Mouse (Mus musculus) hindbrain, embryonic 16.5 days (tissue): ENCODE measurements at regions not wholly inside any gene's neighbourhood (a gene's known extent, or its start where the extent isn't known, plus 50 kb on each side); places are given as distances from the start of the nearest gene placed in this dataset.

Experiments used
- ATAC-seq: fragments of 200-750 bp; cut with Nextera tagmentation; 2 replicates; pipeline ENCODE4 v1.8.0; 2017; ENCODE audit warnings: moderate TSS enrichment, moderate library complexity
- H3K27ac ChIP-seq: fragments of 300-500 bp; sonication (generic); 2 replicates; pipeline ENCODE4 v1.5.1; 2014; ENCODE audit warnings: low read depth, mild to moderate bottlenecking, control low read depth, low read length, moderate library complexity
- H3K27me3 ChIP-seq: fragments of 300-500 bp; sonication (generic); replicated peaks from 2 replicates; pipeline ENCODE4 v1.6.1; 2014; ENCODE audit warnings: low read length; ENCODE audit not compliant: control insufficient read depth, insufficient read depth
- H3K36me3 ChIP-seq: fragments of 300-500 bp; sonication (generic); 2 replicates; pipeline ENCODE4 v1.6.1; 2014; ENCODE audit warnings: mild to moderate bottlenecking, low read length, moderate library complexity, mixed read lengths; ENCODE audit not compliant: control insufficient read depth, insufficient read depth
- H3K4me1 ChIP-seq: fragments of 300-500 bp; sonication (generic); 2 replicates; pipeline ENCODE4 v1.6.1; 2014; ENCODE audit warnings: low read depth, low read length; ENCODE audit not compliant: control insufficient read depth, insufficient read depth
- H3K4me2 ChIP-seq: fragments of 300-500 bp; sonication (generic); 2 replicates; pipeline ENCODE4 v1.6.1; 2014; ENCODE audit warnings: mild to moderate bottlenecking, low read length, control low read depth, moderate library complexity
- H3K4me3 ChIP-seq: fragments of 300-500 bp; sonication (generic); 2 replicates; pipeline ENCODE4 v1.5.1; 2014; ENCODE audit warnings: mild to moderate bottlenecking, low read length, control low read depth, moderate library complexity
- H3K9ac ChIP-seq: fragments of 300-500 bp; sonication (generic); 2 replicates; pipeline ENCODE4 v1.6.1; 2014; ENCODE audit warnings: low read depth, mild to moderate bottlenecking, control low read depth, low read length, moderate library complexity
- H3K9me3 ChIP-seq: fragments of 300-500 bp; sonication (generic); 2 replicates; pipeline ENCODE4 v1.6.1; 2014; ENCODE audit warnings: mild to moderate bottlenecking, low read length, moderate library complexity; ENCODE audit not compliant: control insufficient read depth
- WGBS: fragments of 180-500 bp; shearing (Covaris S2); extraction: QIAGEN DNeasy Blood & Tissue Kit; methylation state at CpG from one replicate; pipeline ENCODE4 v1.1.7; 2014; 5-methylcytosine and 5-hydroxymethylcytosine counted together

DNA sequence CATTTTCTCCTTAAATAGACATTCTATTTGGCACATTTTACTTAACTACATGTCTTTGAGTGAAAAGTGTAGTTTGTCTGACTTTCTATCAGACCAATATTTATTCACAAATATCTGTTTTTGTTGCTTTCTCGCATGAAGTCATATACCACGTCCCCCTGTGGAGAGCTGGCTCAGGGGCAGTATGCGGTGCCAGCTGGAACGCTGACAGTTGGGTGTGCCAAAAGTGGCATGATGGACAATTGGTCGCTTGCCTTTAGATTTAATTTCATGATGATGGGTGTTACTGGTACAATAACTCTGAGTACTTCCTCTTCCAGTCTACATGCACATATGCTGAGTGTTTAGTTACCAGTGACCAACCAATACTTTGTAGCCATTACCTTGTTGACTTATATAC, 223.8 kb upstream of the Cadm2 start:
- H3K36me3 ChIP-seq = no peaks in the 10 kb centered on the region
- no peak overlapping the region for H3K4me2 ChIP-seq
- no peak overlapping the region for H3K27ac ChIP-seq
- H3K9me3 ChIP-seq = no peaks in the 10 kb centered on the region
- no peaks in the 10 kb centered on the region for H3K27me3 ChIP-seq
- 58% methylated on average over 5 of the region's 5 CpGs for WGBS
- no peak overlapping the region for H3K4me3 ChIP-seq
- ATAC-seq = no peak
- H3K9ac ChIP-seq = no peak overlapping the region
- H3K4me1 ChIP-seq = no peaks in the 10 kb centered on the region

DNA sequence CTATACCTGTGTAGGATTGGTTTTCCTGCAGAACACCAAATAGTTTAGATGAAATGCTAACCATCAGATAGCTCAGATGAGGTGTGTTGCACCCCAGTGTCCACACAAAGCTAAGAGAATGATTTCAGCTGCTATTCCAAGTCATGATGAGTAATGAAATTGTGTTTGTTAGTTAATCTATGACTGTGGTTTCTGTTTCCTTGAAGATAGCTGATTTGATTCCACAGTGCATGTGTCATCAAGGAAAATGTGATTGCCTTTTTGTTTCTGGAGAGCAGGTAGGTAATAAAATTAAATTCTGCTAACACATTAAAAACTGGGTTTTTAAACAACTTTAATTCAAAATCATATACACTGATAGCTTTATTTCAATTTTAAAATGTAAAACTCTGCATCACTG, 176.5 kb upstream of the Cadm2 start:
- Histone ChIP-seq H3K9me3 (no peaks in the 10 kb centered on the region), H3K9ac (no peak overlapping the region), H3K36me3 (no peaks in the 10 kb centered on the region), H3K27ac (no peak overlapping the region), H3K4me2 (no peak overlapping the region), H3K4me1 (no peaks in the 10 kb centered on the region), H3K27me3 (no peaks in the 10 kb centered on the region), H3K4me3 (no peak overlapping the region)
- ATAC-seq = no peak

DNA sequence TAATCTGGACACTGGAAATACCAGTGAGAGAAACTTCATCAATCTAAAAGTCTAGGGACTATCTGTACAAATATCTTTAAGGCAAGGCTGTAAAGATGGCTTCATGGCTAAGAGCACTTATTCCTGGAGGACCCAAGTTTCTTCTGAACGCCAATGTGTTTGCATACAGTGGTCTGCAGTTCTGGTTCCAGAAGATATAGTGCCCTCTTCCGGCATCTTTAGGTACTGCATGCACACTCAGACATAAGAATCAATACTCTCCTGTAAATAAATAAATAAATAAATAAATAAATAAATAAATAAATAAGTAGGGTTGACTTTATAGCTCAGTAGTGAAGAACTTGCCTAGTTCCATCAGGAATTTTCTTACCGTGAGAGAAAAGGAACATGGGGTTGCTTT, 155.4 kb upstream of the Cadm2 start:
- Histone ChIP-seq H3K9me3 (no peaks in the 10 kb centered on the region), H3K4me3 (no peak overlapping the region), H3K9ac (no peak overlapping the region), H3K4me2 (no peak overlapping the region), H3K27ac (no peak overlapping the region), H3K36me3 (no peaks in the 10 kb centered on the region), H3K4me1 (no peaks in the 10 kb centered on the region), H3K27me3 (no peaks in the 10 kb centered on the region)
- WGBS = 50% methylated on average over 3 of the region's 3 CpGs
- no peak for ATAC-seq

GRCm38 (mm10) chr16:67769114-67769513, 148.4 kb upstream of the Cadm2 start:
- Histone ChIP-seq H3K27me3 (no peaks in the 10 kb centered on the region), H3K4me1 (no peaks in the 10 kb centered on the region), H3K4me2 (no peak overlapping the region), H3K9me3 (no peaks in the 10 kb centered on the region), H3K36me3 (no peaks in the 10 kb centered on the region), H3K9ac (no peak overlapping the region), H3K4me3 (no peak overlapping the region), H3K27ac (no peak overlapping the region)
- 49% methylated on average over 5 of the region's 5 CpGs for WGBS
- no peak for ATAC-seq

- no peak overlapping the region for H3K4me3 ChIP-seq
- H3K4me1 ChIP-seq = no peaks in the 10 kb centered on the region
- H3K4me2 ChIP-seq = no peak overlapping the region
- H3K36me3 ChIP-seq = no peaks in the 10 kb centered on the region
- WGBS = 84% methylated on average over 2 of the region's 2 CpGs
- H3K27ac ChIP-seq = no peak overlapping the region
- ATAC-seq = no peak
- no peaks in the 10 kb centered on the region for H3K27me3 ChIP-seq
- no peaks in the 10 kb centered on the region for H3K9me3 ChIP-seq
- H3K9ac ChIP-seq = no peak overlapping the region
Observed at GRCm38 (mm10) chr16:67735398-67735797, 114.7 kb upstream of the Cadm2 start.

DNA sequence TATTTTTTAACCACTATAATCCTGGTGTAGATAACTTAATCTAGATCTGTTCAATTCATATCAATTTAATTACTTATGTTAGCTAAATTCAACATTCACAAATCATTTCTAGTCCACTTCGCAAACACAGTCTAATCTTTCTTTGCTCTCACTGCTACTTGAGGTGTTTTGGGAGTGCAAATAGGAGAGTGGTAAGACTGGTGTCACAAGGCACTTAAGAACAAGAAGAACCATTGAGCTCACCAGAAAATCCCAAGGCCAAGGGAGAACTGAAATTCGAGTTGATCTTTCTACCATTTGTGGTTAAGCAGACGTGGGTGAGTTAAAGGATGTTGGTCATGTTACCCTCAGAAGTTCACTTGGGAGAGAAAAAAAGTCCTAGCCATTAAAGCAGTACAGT, 77.9 kb upstream of the Cadm2 start:
- Histone ChIP-seq H3K27ac (no peak overlapping the region), H3K27me3 (no peaks in the 10 kb centered on the region), H3K36me3 (no peaks in the 10 kb centered on the region), H3K4me2 (no peak overlapping the region), H3K9me3 (no peaks in the 10 kb centered on the region), H3K9ac (no peak overlapping the region), H3K4me3 (no peak overlapping the region), H3K4me1 (no peaks in the 10 kb centered on the region)
- ATAC-seq = no peak
- 75% methylated on average over 3 of the region's 3 CpGs for WGBS
